Comparison of ENCODE assay signal across 13 mouse cellular contexts in the genomic region with DNA sequence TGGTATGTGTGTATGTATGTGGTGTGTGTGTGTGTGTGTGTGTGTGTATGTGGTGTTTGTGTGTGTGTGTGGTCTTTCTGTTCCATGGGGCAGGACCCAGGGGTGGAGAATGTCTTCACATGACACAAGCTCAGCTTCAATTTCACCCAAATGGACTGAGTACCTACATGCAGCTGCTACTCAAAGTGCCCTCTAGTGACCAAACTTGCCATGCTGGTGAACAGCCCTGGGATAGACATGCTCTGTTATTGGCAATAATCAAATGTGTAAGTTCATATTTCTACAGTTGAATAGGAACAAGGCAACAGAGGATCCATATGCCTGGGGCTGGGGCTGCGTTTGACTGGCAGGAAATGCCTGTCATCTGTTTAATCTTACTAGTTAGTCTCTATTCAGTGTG. TPM values are rescaled to one million over a fixed set of nuclear protein-coding genes. Genes with fewer than 3 reads are reported as not detected.
DNase-seq lines count a peak whose midpoint lies in the region; ATAC-seq and TF ChIP-seq lines count a peak whose summit lies in the region.
"Had no signal": no experiment of that assay in that cellular context is flagged by ENCODE, and none has a peak within 500 bp of the region (broad histone marks: within the 10 kb centered on the region; RNA-seq: fewer than 3 reads in every experiment).

No protein-coding gene starts in this region.

- no peak overlapping the region for H3K27ac ChIP-seq in heart, adult 2 months
- no peak overlapping the region for H3K27ac ChIP-seq in liver, adult 2 months (replicated peaks; ENCODE audit: insufficient read depth, low read depth, low read length)
- H3K27ac ChIP-seq in liver, embryonic 11.5 days (ENCODE audit: low read depth, low read length): no peak overlapping the region
- H3K27ac ChIP-seq: heart, embryonic 15.5 days; neural tube, embryonic 15.5 days had no signal

- intact Hi-C loops in heart, adult 2 months (cut with DNase I): no loop called here

- no peak overlapping the region for H3K4me3 ChIP-seq in heart, adult 2 months
- H3K4me3 ChIP-seq in liver, adult 2 months (ENCODE audit: insufficient read depth, low read depth, low read length): no peak overlapping the region
- no peak overlapping the region for H3K4me3 ChIP-seq in liver, embryonic 11.5 days (ENCODE audit: low read depth, low read length)
- H3K4me3 ChIP-seq: heart, embryonic 15.5 days; neural tube, embryonic 15.5 days had no signal

- no peak for ATAC-seq in liver, embryonic 11.5 days (replicated peaks; ENCODE audit: low FRiP score)

- no peaks in the 10 kb centered on the region for H3K79me2 ChIP-seq in heart, adult 2 months (replicated peaks; ENCODE audit: control insufficient read depth, insufficient read depth, low read length)
- no peaks in the 10 kb centered on the region for H3K79me2 ChIP-seq in liver, adult 2 months (ENCODE audit: control insufficient read depth, insufficient read depth, low read length)

- DNase-seq in heart, adult 2 months: no peak
- DNase-seq in heart, postnatal 4 days: no peak
- DNase-seq in liver, adult 2 months (ENCODE audit: extremely low read depth, low read depth, low spot score): peak; percentile 54
- no peak for DNase-seq in liver, embryonic 11.5 days (ENCODE audit: low spot score)
- DNase-seq in thymus, postnatal 14 days: peak; percentile 18
- DNase-seq in thymus, adult 18-20 months: no peak
- no peak for DNase-seq in B cell, adult 2 months
- DNase-seq: adrenal gland, postnatal 25 days; right cerebral cortex, adult 18-20 months had no signal

- TF ChIP-seq EP300 in heart, adult 2 months (IDR thresholded peaks at IDR 0.05; ENCODE audit: insufficient read depth, low read depth, low read length): no peak

- no peak for TF ChIP-seq POLR2A in heart, adult 2 months (IDR thresholded peaks at IDR 0.05; ENCODE audit: insufficient read depth, low read depth, low read length)
- TF ChIP-seq POLR2A in liver, adult 2 months (IDR thresholded peaks at IDR 0.05; ENCODE audit: extremely low read depth, insufficient read depth, low read length): no peak

- no peak overlapping the region for H3K9ac ChIP-seq in heart, adult 2 months (ENCODE audit: low read depth, low read length)
- no peak overlapping the region for H3K9ac ChIP-seq in liver, adult 2 months (ENCODE audit: low read depth, low read length)
- H3K9ac ChIP-seq in liver, embryonic 11.5 days (ENCODE audit: low read depth, low read length): no peak overlapping the region
- H3K9ac ChIP-seq: heart, embryonic 15.5 days; neural tube, embryonic 15.5 days had no signal

- WGBS in heart, adult 2 months: 36% methylated on average over 1 of the region's 1 CpGs
- WGBS in liver, adult 2 months: 78% methylated on average over 1 of the region's 1 CpGs
- WGBS in liver, embryonic 11.5 days: 50% methylated on average over 1 of the region's 1 CpGs

- TF ChIP-seq CTCF in heart, adult 2 months (IDR thresholded peaks at IDR 0.05): peak; percentile 23; the same call in 1 of the 2 replicates
- TF ChIP-seq CTCF in liver, adult 2 months (IDR thresholded peaks at IDR 0.05; ENCODE audit: low read depth, low read length): peak; percentile 55; the same call in 1 of the 2 replicates

- no peaks in the 10 kb centered on the region for H3K36me3 ChIP-seq in heart, adult 2 months (ENCODE audit: control insufficient read depth, insufficient read depth, low read length)
- no peaks in the 10 kb centered on the region for H3K36me3 ChIP-seq in liver, adult 2 months (ENCODE audit: control insufficient read depth, insufficient read depth, low read length)
- H3K36me3 ChIP-seq in liver, embryonic 11.5 days (ENCODE audit: control insufficient read depth, insufficient read depth, low read length): no peaks in the 10 kb centered on the region
- H3K36me3 ChIP-seq: heart, embryonic 15.5 days; neural tube, embryonic 15.5 days had no signal

- peaks cover 3% of the 10 kb centered on the region; the same call in 1 of the 2 replicates for H3K9me3 ChIP-seq in liver, embryonic 11.5 days (ENCODE audit: control insufficient read depth, low read length)
- H3K9me3 ChIP-seq: heart, embryonic 15.5 days; neural tube, embryonic 15.5 days had no signal

- no peaks in the 10 kb centered on the region for H3K27me3 ChIP-seq in heart, adult 2 months (ENCODE audit: control insufficient read depth, insufficient read depth, low read length)
- H3K27me3 ChIP-seq in liver, adult 2 months (ENCODE audit: control insufficient read depth, insufficient read depth, low read length): no peaks in the 10 kb centered on the region
- H3K27me3 ChIP-seq in liver, embryonic 11.5 days (replicated peaks; ENCODE audit: control insufficient read depth, insufficient read depth, low read length): no peaks in the 10 kb centered on the region
- H3K27me3 ChIP-seq: heart, embryonic 15.5 days; neural tube, embryonic 15.5 days had no signal

- no peaks in the 10 kb centered on the region for H3K4me1 ChIP-seq in heart, adult 2 months (ENCODE audit: control insufficient read depth, insufficient read depth, low read length)
- no peaks in the 10 kb centered on the region for H3K4me1 ChIP-seq in liver, adult 2 months (ENCODE audit: control insufficient read depth, insufficient read depth, low read length)
- no peaks in the 10 kb centered on the region for H3K4me1 ChIP-seq in liver, embryonic 11.5 days (replicated peaks; ENCODE audit: control insufficient read depth, insufficient read depth, low read length)
- H3K4me1 ChIP-seq: heart, embryonic 15.5 days had no signal

- no peak overlapping the region for H3K4me2 ChIP-seq in liver, embryonic 11.5 days
- H3K4me2 ChIP-seq: heart, embryonic 15.5 days; neural tube, embryonic 15.5 days had no signal

RNA-seq across cellular contexts. Expression of gene Capn8, which starts 50.7 kb away (rescaled TPM):
- total RNA-seq in heart, adult 2 months (2021): not detected
- polyA plus RNA-seq in heart, adult 2 months (2012; rRNA removed): not detected in 2 replicates
- not detected for total RNA-seq in heart, postnatal 4 days (2021)
- 0.09 and 0.20 TPM in 2 replicates for total RNA-seq in liver, adult 2 months (2014; rRNA removed)
- polyA plus RNA-seq in liver, adult 2 months (2012; rRNA removed): 0.04 TPM in 2 replicates
- not detected in 2 replicates for polyA plus RNA-seq in liver, embryonic 11.5 days (2014; fragmentation: Nextera tagmentation; extraction: Ambion mirVana)
- total RNA-seq: layer of hippocampus, adult 18-20 months; left cerebral cortex, postnatal 25 days had no signal
- polyA plus RNA-seq: heart, embryonic 15.5 days had no signal

Comparison
In these comparisons a context has a peak if more than half of its experiments do, and no peak if none do; other contexts are left out.
1. DNase-seq: peak in liver, adult 2 months (single experiment) and thymus, postnatal 14 days (single experiment); none in heart, adult 2 months (0 of 2), heart, postnatal 4 days (single experiment), liver, embryonic 11.5 days (single experiment), thymus, adult 18-20 months (0 of 2) and B cell, adult 2 months (0 of 2).